Mouse (Mus musculus) limb, embryonic 10.5 days (tissue): ENCODE data around the gene Ccdc194. TPM values are rescaled to one million over a fixed set of nuclear protein-coding genes. Genes with fewer than 3 reads are reported as not detected.

Experiments used
- DNase-seq: peaks from one replicate; pipeline ENCODE4 v3.0.0-alpha.2; 2017; ENCODE audit warnings: low spot score
- H3K27ac ChIP-seq: fragments of 300-500 bp; sonication (generic); 2 replicates; pipeline ENCODE4 v1.5.1; 2016; ENCODE audit warnings: mild to moderate bottlenecking
- H3K27me3 ChIP-seq: fragments of 300-500 bp; sonication (generic); 2 replicates; pipeline ENCODE4 v1.6.1; 2016; ENCODE audit warnings: low read depth, mild to moderate bottlenecking; ENCODE audit not compliant: poor library complexity, severe bottlenecking
- H3K36me3 ChIP-seq: fragments of 300-500 bp; sonication (generic); 2 replicates; pipeline ENCODE4 v1.6.1; 2016; ENCODE audit warnings: mild to moderate bottlenecking, moderate library complexity
- H3K4me1 ChIP-seq: fragments of 300-500 bp; sonication (generic); 2 replicates; pipeline ENCODE4 v1.6.1; 2016
- H3K4me3 ChIP-seq: fragments of 300-500 bp; sonication (generic); 2 replicates; pipeline ENCODE4 v1.5.1; 2016; ENCODE audit warnings: mild to moderate bottlenecking, moderate library complexity
- H3K9me3 ChIP-seq: fragments of 300-500 bp; sonication (generic); replicated peaks from 2 replicates; pipeline ENCODE4 v1.6.1; 2016; ENCODE audit warnings: mild to moderate bottlenecking
- WGBS: fragments of 180-500 bp; shearing (Covaris S2); methylation state at CpG from one replicate; pipeline ENCODE4 v1.1.7; 2016; 5-methylcytosine and 5-hydroxymethylcytosine counted together
- polyA plus RNA-seq: library from polyadenylated mRNA; unstranded; fragments of >200 nt; fragmentation: Nextera tagmentation; extraction: Ambion mirVana; gene quantifications from 2 replicates; pipeline ENCODE4 v1.2.1, GENCODE M21; 2016

The Ccdc194 gene
- polyA plus RNA-seq, 1 experiment from 2014 or later, result 0.65 TPM

GRCm38 (mm10) chr8:71516786-71517185, 8.7 kb downstream of the Ccdc194 start:
- Histone ChIP-seq H3K4me1 (peaks cover 25% of the 10 kb centered on the region), H3K27me3 (peaks cover 1% of the 10 kb centered on the region; the same call in 1 of the 2 replicates), H3K27ac (no peak overlapping the region), H3K9me3 (no peaks in the 10 kb centered on the region), H3K36me3 (no peaks in the 10 kb centered on the region), H3K4me3 (no peak overlapping the region)
- DNase-seq, result peak; percentile 29
- WGBS, result 12% methylated on average over 6 of the region's 6 CpGs

DNA sequence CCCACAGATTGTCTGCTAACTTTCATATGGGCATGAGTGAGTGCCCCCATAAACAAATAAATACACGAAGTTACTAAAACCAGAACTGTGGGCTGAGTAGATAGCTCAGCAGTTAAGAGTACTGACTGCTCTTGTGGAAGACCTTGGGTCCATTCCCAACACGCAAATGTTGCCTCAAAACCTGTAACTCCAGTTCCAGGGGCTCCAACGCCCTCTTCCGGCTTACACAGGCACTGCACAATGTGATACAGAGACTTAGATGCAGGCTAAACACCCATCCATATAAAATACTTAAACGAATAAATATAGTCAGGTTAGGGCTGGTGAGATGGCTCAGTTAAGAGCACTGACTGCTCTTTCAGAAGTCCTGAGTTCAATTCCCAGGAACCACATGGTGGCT, 10.5 kb downstream of the Ccdc194 start:
- no peak overlapping the region for H3K4me3 ChIP-seq
- no peak for DNase-seq
- WGBS, result 75% methylated on average over 5 of the region's 5 CpGs
- peaks cover 21% of the 10 kb centered on the region for H3K4me1 ChIP-seq
- peaks cover 17% of the 10 kb centered on the region for H3K27me3 ChIP-seq
- H3K9me3 ChIP-seq, result no peaks in the 10 kb centered on the region
- no peak overlapping the region for H3K27ac ChIP-seq
- H3K36me3 ChIP-seq, result no peaks in the 10 kb centered on the region

- 73% methylated on average over 15 of the region's 15 CpGs for WGBS
These were observed 12.3 kb downstream of the Ccdc194 start for GRCm38 (mm10) chr8:71513018-71513754.

DNA sequence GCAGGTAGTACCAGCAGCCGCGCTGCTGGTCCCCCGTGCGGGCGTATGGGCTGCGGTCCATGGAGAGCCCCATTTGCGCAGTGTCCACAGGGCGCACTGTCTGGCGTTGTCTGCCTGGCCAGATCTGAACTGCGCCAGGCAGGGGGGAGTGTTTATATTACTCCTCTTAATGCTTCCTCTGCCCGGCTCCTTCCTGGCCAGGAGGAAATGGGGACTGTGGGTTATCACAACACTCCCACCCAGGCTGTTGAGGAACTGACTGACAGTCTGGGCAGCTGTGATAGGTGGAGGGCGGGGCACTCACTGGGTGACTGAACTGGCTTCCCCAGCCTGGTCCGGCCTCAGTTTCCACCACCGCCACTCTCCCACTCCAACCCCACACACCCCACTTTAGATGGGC, 13.9 kb downstream of the Ccdc194 start, which contains the start of gene Plvap:
Plvap (minus strand) TSS at position 109 of the 400 bp plus-strand sequence.
- H3K9me3 ChIP-seq, result no peaks in the 10 kb centered on the region
- H3K36me3 ChIP-seq, result no peaks in the 10 kb centered on the region
- H3K27me3 ChIP-seq, result peaks cover 51% of the 10 kb centered on the region
- peak within 1 kb of the TSS; percentile 42; the same call in 1 of the 2 replicates for H3K27ac ChIP-seq
- peaks cover 42% of the 10 kb centered on the region for H3K4me1 ChIP-seq
- DNase-seq, result no peak
- WGBS, result 51% methylated on average over 14 of the region's 14 CpGs
- H3K4me3 ChIP-seq, result peak within 1 kb of the TSS; percentile 29

More at GRCm38 (mm10) chr8:71513018-71513754, 12.3 kb downstream of the Ccdc194 start:
- Histone ChIP-seq H3K27me3 (peaks cover 35% of the 10 kb centered on the region), H3K4me1 (peaks cover 35% of the 10 kb centered on the region), H3K9me3 (no peaks in the 10 kb centered on the region), H3K36me3 (no peaks in the 10 kb centered on the region), H3K27ac (0 out of 2 replicates have a peak overlapping the region, but pooled peaks have one; percentile 42), H3K4me3 (no peak overlapping the region)
- no peak for DNase-seq

- no peaks in the 10 kb centered on the region for H3K9me3 ChIP-seq
- H3K4me3 ChIP-seq, result peak overlapping the region; percentile 28; the same call in 1 of the 2 replicates
- peaks cover 42% of the 10 kb centered on the region for H3K4me1 ChIP-seq
- 51% methylated on average over 2 of the region's 2 CpGs for WGBS
- H3K27ac ChIP-seq, result peak overlapping the region; percentile 53; the same call in 1 of the 2 replicates
- no peak for DNase-seq
- H3K27me3 ChIP-seq, result peaks cover 67% of the 10 kb centered on the region
- H3K36me3 ChIP-seq, result 0 out of 2 replicates have a peak, but pooled peaks cover 2% of the 10 kb centered on the region
These were observed 16.2 kb downstream of the Ccdc194 start for GRCm38 (mm10) chr8:71509316-71509715.

GRCm38 (mm10) chr8:71507589-71508104, 17.9 kb downstream of the Ccdc194 start:
- Histone ChIP-seq H3K4me3 (peak overlapping the region; percentile 61), H3K27me3 (peaks cover 67% of the 10 kb centered on the region), H3K36me3 (0 out of 2 replicates have a peak, but pooled peaks cover 2% of the 10 kb centered on the region), H3K27ac (peak overlapping the region; percentile 73), H3K9me3 (no peaks in the 10 kb centered on the region), H3K4me1 (peaks cover 40% of the 10 kb centered on the region)
- peak; percentile 89 for DNase-seq
- under 1% methylated on average over 61 of the region's 61 CpGs for WGBS

DNA sequence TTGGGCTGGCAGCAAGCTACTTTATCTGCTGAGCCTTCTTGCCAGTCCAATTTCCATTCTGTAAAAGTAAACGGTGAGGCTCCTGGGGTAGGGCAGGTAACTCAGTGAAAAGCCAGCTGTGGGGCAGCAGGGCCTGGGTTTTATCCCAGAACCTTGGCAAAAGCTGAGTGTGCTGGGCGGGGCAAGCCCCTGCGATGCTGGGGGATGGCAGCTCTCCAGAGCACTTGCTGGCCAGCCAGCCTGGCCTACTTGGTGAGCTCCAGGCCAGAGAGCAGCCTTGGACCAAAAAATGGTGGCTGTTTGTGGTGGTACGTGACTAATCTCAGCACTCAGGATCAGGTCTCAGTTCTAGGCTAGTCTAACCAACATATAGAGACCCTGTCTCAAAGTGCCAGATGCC, 19.5 kb downstream of the Ccdc194 start:
- WGBS, result 85% methylated on average over 4 of the region's 4 CpGs
- Histone ChIP-seq H3K4me1 (peaks cover 34% of the 10 kb centered on the region), H3K9me3 (no peaks in the 10 kb centered on the region), H3K36me3 (0 out of 2 replicates have a peak, but pooled peaks cover 2% of the 10 kb centered on the region), H3K27ac (no peak overlapping the region), H3K27me3 (peaks cover 57% of the 10 kb centered on the region), H3K4me3 (no peak overlapping the region)
- no peak for DNase-seq

- Histone ChIP-seq H3K36me3 (0 out of 2 replicates have a peak, but pooled peaks cover 2% of the 10 kb centered on the region), H3K27ac (no peak overlapping the region), H3K4me1 (peaks cover 34% of the 10 kb centered on the region), H3K27me3 (peaks cover 53% of the 10 kb centered on the region), H3K4me3 (no peak overlapping the region), H3K9me3 (no peaks in the 10 kb centered on the region)
- no peak for DNase-seq
- WGBS, result 87% methylated on average over 4 of the region's 4 CpGs
These were observed 20.2 kb downstream of the Ccdc194 start for GRCm38 (mm10) chr8:71505326-71505725.

DNA sequence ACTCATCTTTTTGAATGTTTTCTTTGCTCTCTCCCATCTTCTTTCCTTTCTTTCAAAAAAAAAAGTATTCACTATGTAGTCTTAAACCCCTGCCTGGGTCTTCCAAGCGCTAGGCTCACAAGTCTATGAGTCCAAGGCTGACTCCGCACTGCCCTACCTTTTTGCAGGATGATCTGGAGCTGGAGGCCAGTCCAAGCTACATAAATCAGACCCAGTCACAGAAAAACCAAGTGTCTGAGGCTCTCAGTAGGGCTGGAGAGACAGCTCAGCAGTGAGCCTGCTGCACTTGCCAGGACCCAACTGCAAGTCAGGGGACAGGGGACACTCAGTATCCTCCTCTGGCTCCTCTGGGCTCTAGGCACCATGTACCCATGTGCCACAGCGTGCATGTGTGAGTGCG, 21.2 kb downstream of the Ccdc194 start:
- H3K36me3 ChIP-seq, result 0 out of 2 replicates have a peak, but pooled peaks cover 5% of the 10 kb centered on the region
- no peak overlapping the region for H3K4me3 ChIP-seq
- peaks cover 35% of the 10 kb centered on the region for H3K4me1 ChIP-seq
- no peak for DNase-seq
- no peaks in the 10 kb centered on the region for H3K9me3 ChIP-seq
- H3K27ac ChIP-seq, result peak overlapping the region; percentile 9; the same call in 1 of the 2 replicates
- H3K27me3 ChIP-seq, result peaks cover 43% of the 10 kb centered on the region
- 89% methylated on average over 4 of the region's 4 CpGs for WGBS

DNA sequence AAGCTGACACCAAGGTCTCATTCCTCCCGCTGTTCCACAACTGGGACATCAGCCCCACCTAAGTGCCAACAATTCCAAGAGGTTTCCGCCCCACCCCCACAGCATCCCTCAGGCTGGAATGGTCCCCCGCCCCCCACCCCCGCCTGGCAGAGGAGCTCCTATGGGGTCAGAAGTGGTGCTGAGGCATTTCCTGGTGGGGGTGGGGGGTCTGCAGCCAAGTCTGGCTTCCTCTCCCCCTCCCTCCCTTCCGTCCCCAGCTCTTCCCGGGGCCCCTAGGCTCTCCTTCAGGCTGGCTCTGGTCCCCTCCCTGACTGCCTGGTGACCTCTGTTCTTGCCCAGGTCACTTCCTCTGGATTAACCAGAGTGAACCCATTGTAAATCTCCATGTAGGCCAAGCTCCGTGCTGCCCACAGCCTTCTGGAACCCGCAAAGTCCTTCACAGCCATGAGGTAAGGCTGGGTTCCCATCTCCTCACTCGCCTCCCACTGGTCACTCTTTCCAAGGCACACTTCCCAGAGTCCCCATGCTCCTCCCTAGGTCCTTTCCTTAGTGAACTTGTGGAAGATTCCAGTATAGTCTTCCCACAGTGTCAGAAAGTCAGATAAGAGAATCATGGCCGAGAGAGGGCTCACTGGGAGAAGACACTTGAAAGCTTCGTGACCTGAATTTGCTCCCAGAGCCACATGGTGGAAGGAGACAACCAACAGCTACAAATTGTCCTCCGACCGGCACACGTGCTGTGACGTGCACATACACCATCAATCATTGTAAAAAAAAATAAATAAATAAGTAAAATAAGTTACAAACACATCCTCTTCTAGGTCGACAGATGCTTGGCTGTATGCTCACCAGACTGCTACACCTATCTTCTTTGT, 26.5 kb downstream of the Ccdc194 start:
- Histone ChIP-seq H3K4me3 (peak overlapping the region; percentile 18), H3K36me3 (peaks cover 9% of the 10 kb centered on the region), H3K9me3 (no peaks in the 10 kb centered on the region), H3K27ac (peak overlapping the region; percentile 88), H3K4me1 (peaks cover 51% of the 10 kb centered on the region), H3K27me3 (no peaks in the 10 kb centered on the region)
- WGBS, result 19% methylated on average over 16 of the region's 16 CpGs
- peak; percentile 65 for DNase-seq

DNA sequence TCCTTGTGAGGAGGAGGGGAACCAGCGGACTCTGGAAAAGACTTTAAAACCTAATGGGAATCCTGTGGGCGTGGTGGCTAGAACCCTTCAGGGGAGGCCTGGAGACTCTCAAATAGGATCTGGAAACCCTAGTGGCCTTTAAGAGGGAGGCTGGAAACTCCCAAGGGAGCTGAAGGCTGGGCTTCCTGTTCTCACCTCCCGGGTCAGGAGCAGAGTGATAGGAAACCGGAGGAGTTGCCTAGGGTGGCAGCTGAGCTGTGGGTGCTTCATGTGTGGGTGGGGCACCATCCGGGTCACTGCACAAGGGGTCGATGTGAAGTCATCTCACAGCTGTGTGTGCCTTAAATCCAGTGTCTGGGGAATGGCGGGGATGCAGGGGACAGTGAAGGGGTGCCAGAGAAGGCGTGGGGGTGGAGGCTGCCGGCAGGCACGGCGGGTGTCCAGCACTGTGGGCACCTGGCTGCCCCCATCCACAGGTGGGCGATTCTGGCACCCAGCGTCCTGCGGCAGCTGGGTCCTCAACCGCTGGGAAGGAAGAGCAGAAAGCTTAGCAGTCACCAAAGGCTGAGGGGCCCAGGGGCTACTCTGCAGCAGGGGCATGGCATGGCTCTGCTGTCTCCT, 27.5 kb downstream of the Ccdc194 start:
- Histone ChIP-seq H3K4me1 (peaks cover 51% of the 10 kb centered on the region), H3K27ac (peak overlapping the region; percentile 88), H3K36me3 (peaks cover 18% of the 10 kb centered on the region), H3K27me3 (no peaks in the 10 kb centered on the region), H3K4me3 (0 out of 2 replicates have a peak overlapping the region, but pooled peaks have one; percentile 18), H3K9me3 (no peaks in the 10 kb centered on the region)
- WGBS, result 12% methylated on average over 15 of the region's 15 CpGs
- no peak for DNase-seq

- peaks cover 51% of the 10 kb centered on the region for H3K4me1 ChIP-seq
- DNase-seq, result no peak
- 87% methylated on average over 1 of the region's 1 CpGs for WGBS
- H3K27ac ChIP-seq, result peak overlapping the region; percentile 88; the same call in 1 of the 2 replicates
- H3K36me3 ChIP-seq, result peaks cover 26% of the 10 kb centered on the region
- H3K9me3 ChIP-seq, result no peaks in the 10 kb centered on the region
- no peak overlapping the region for H3K4me3 ChIP-seq
- H3K27me3 ChIP-seq, result no peaks in the 10 kb centered on the region
These were observed 28.4 kb downstream of the Ccdc194 start for GRCm38 (mm10) chr8:71497077-71497645.
